Mouse (Mus musculus) spleen, adult 12 weeks (tissue): ENCODE results near the gene Tjp1.
A peak's percentile ranks its signal among the peaks of the same experiment; 100 is the strongest.

ENCODE experiments used
- DNase-seq: peaks from one replicate; pipeline ENCODE4 v3.0.0; 2022; ENCODE audit warnings: low spot score

Tjp1 gene

DNA sequence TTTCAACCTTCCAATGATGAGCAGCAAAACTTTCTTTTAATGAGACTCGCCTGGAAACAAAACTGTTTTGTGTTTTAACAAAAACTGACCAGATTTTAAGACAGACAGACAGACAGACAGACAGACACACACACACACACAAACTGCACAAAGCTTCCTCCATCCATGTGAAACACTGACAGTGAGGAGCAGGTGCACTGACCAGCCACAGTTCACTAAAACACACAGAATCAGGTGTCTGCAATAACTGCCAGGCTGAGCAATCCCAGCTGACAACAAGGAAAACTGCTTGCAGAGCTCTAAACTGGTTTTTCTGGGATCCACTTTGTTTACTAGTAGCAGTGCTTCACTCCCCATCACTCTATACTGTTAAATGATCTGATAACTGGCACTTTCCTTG, 171.4 kb downstream of the Tjp1 start:
- no peak for DNase-seq

DNA sequence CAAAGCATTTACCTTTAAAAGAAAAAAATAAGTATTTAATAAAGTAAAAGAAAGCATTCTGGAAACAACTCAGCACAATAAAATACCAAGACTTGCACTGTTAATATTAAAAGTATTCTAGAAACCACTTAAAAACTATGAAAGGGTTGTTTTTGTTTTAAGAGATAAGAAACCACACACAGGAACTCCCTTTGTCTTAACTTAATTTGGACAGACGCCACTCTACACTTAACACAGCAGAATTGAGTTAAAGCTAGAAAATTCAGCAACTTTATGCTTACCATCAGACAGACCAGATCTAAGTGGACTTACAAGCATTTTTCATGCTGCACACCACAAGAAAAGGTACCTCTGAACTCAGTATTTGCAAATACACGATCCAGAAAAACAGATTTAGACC, 172.7 kb downstream of the Tjp1 start:
- DNase-seq: no peak

DNA sequence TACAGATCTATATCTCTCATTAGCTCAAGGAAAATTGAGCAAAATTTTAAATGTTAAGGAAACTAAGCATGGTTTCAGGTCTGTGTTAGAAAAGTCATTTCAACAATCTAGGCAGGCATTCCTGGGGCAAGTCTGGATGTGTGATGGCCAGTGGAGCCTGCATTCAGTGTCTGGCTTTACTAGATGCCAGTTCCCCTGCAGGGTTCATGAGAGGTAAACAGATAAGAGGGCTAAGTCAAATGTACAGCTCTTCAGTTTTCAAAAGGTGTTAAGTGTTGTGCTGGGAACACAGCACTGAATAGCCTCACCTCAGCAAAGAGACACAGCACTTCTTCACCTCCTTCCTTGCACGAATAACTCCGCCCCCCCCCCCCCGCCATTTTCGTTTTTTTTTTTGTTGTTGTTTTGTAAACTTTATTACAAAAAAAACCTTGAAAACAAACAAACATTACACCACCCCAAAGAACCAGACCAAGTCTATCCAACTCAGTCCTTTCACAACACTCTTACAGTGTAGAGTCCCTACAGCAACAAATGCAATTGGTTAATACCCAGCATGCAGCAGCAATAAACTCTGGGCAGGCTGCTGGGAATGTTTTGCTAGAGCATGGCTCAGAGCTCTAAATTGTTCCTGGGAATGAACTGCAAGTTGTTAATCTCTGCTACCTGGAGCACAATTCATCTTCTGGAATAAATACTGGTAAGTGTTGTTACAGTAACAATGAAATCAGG, 177.1 kb downstream of the Tjp1 start:
- no peak for DNase-seq

DNA sequence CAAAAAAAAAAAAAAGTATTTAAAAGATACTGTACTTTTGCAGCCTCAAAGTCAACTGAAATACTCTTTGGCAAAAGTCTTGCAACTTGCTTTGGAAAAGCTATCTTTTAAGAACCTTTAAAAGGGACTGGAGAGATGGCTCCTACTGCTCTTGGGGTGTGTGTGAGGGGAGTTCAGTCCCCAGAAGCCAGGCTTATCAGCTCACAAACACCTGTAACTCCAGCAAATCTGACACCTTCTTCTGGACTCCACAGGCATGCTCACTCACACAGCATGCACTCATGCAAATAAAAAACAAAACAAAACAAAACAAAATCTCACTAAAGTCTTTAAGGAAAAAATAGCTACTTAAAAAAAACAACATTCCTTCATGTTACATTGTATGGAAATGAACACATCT, 179.0 kb downstream of the Tjp1 start:
- DNase-seq: no peak

DNA sequence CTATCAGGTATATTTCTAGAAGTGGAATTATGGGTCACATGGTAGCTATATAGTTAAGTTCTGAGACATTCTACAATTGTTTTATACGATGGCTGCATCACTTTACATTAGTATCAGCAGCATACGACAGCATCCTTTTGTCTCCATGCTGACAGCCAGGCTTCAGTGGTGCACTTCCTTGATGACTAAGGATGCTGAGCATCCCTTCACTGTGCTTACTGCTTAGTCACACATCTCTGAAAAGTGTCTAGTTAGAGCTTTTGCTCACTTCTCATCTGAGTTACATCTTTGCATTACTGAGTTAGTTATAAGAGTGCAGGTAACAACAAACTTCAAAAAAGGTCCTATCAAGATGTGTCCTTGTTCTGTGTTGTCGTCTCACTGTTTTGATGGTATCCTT, 182.3 kb downstream of the Tjp1 start:
- no peak for DNase-seq

DNA sequence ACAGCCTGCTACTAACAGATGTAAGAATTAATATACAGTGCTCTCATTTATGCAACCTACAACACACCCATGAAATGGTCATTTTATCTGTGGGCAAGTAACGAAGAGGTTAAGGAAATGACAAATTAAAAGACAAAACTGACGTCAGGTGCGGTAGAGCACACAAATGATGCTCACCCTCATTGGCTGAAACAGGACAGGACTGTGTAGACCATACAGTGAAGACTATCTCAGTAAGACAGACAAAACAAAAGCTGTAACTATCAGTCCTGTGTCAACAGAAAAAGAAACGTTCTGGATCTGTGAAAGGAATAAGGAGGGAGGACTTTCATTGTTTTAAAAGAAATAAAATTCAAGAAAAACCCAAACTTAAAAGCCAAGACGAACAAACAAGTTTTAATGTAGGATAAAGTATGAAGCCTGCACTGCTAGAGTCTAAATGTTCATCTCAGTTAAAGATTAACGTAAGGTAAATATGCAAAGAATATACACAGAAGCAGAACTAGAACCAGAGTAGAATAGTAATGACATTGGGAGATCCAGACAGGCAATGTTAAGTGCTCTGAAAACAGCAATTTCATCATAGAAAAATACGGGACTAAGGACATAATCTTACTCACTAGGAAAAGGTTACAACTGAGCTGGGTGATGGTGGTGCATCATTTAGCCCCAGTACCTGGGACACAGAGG, 189.9 kb downstream of the Tjp1 start:
- DNase-seq: no peak

DNA sequence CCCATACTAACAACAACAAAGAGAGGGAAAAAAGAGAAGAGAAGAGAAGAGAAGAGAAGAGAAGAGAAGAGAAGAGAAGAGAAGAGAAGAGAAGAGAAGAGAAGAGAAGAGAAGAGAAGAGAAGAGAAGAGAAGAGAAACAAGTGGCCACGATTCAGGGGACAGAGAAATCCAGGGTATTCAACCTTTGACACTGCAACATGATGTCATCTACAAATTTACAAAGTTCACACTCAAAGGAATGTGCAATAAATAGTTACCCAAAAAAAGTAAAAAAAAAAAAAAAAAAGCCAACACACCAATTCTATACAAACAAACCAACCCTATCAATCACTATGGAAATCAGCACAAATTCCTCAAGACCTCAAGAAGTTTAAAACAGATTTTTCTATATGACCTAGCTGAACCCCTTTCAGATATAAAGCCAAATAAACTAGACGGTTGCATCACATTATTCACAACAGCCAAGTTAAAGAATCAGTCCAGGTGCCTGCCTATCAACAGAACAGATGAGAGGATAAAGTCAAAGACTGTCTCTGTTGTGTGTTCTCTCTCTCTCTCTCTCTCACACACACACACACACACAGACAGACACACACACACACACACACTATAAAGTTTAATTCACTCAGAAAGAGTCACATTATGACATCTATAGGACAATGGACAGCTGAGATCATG, 194.4 kb downstream of the Tjp1 start:
- DNase-seq: no peak

DNA sequence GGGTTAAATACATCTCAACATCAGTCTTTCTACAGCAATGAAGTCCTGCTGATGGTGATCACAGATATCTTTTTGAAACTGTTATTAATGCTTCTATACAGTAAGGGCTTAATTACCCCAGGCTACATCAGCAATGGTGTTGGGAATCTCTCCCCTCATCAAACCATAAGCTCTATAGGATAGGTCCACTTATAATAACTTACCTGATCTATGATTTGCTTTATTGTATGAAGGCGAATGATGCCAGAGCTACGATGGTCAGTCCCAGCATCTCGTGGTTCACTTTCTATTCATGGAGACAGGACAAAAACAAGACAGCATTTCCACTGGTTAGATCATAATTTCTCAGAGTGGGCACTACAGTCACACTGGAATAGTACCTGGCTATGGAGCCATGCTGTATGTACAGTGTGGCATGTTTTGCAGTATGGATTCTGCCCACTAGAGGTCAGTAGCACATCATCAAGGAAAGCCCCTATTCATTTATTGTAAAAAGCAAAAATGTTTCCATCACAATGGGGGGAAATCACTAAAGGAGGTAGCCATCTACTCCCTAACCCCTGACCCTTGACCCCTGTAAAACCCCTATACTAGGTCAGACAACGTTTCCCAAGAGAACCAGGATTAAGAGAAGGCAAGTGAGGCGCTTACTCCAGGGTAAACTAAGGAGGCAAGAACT, 208.4 kb downstream of the Tjp1 start:
- DNase-seq: peak; percentile 19

DNA sequence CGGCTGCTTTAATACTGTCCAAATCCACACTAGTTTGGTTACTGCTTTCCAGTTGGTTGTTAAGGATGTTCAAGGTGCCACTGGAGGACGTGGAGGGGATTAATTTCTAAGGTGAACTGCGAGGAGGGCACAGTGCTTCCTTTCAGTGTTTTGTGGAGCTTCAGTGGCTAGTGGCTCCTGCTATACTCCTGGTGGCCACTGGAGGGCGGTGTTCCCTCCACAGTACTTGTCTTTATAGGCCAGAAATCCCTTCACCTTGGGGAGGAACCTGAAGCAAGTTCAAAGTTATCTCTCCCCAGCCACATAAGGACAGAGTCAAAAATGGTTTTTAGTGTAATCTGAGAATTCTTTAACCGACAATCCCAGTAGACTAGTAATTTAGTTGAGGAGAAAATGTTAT, 210.2 kb downstream of the Tjp1 start:
- DNase-seq: no peak

DNA sequence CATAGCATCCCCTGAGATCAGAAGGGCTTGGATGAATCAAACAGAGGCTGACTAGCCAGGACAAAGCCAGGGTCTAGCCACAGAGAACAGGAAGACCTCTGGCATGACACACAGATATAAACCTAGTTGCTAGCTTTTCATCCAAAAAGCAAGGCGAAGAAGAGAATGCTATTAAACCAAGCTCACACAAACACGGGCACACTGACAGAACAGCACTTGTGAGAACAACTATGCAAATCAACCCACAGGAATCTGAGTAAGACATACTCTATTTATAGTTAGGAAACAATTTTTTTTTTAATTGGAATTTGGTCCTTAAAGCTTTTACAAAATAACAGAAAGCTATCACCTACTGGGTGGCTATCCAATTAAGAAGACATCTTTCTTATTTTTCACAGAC, 212.4 kb downstream of the Tjp1 start:
- no peak for DNase-seq

DNA sequence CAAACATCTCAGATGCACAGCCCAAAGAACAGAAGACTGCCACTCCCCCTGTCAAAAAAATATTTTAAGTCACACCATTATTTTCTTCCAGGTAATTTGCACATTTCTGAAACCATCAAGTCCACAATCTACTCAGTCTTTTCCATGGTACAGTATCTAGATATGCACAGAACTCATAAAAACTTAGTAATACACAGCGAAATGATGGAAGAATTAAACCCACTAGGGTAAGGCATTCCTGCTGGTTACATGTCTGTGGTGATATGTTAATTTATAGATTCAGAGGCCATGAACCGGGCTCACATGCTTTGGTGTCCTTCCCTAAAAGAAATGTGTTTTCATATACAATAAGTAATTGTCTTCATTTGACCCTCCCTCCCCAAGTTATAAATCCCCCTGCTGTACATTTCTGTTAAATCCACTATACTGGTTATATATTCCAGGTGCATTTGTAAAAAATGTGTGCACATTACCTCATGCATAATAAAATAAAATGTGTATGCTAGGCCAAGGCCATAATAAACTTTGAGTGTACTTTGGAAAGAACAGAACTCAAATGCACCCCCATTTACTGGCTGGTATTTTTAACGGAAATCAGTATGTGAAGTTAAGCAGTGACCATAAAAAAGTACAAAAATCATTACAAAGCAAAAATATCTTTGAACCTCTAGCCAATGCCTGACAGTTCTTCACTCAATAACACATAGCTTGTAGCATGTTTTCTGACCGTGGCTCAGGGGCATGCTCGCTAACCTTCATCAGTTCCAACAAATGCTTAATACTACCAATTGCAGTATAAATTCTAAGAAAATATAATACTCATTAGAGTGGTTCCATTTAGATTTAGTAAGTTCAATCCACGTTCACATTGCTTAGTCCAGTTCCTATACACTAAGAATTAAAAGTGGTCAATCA, 230.6 kb downstream of the Tjp1 start:
- no peak for DNase-seq

DNA sequence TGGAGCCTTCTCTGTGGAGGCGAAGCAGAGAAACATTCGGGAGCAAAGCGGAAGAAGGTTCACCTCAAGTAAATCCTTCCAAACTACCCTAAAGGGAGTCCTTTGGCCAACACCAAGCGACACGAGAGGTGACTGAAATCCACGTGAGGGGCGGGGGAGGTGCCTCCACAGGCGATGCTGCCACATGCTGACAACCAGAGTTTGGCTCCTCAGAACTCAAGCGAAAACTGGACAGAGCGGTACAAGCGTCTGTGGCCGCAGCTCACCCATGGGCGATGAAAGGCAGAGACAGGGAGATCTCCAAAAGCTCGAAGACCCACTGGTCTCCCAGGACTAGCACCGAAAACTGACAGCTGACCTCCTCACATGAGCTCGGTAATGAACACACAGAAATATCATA, 244.7 kb downstream of the Tjp1 start:
- no peak for DNase-seq

DNA sequence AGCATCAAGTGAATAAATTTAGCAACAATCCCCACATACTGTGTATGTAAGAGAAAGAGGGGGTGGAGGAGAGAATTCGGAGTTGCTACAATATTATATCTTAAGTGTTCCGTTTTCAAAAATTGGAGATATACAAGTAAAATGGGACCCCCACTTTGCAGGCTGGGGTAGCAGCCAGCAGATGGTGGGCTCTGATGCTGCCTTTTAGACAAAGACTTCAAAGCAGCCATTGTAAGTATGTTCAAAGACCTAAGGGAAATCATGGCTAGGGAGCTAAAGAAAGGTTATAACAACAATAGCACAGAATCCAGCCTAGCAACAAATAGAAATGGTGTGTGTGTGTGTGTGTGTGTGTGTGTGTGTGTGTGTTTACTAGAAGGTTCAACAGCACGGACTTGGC, 245.6 kb downstream of the Tjp1 start:
- no peak for DNase-seq

DNA sequence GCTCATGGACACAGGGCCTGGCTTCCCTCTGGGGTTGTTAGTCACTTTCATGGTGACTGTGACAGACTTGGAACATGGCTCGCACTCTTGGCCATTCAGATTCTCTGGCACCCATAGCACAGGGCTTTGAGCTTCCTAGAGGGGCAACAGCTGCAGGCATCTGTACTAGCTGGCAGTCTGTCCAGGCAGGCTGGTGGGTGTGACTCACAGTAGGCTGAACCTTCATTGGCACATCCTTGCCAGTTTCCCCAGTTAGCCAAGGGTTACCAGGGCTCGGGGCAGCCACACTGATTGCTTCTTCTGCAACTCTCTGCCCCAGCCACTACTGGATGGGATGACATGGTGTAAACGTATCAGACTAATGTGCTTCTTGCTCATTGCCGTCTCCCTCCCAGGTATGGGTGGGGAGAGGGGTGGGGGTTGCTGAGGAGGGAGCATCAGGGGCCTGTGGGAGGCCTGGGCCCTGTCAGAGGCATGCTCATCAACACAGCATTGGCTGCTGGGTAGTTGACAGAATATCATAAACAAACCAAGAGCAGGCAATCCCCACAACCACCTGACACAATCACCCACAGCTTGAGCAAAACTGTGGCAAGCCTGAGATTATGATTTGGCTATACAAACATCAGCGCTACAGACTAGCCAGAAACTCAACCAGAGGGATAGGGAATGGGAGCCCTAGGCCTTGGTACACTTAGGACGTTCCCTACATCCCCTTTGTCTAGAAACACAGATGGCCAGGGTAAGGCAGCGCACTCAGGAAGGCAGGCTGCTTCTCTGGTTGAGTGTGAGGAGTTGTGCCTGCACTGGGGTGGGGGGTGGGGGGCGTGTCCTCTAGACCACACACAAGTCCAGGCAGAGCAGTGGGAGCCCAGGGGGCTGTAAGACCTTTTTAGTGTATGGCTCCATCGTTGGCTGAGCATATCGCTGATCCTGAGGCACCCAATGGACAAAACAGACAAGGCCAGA, 246.4 kb downstream of the Tjp1 start:
- no peak for DNase-seq

DNA sequence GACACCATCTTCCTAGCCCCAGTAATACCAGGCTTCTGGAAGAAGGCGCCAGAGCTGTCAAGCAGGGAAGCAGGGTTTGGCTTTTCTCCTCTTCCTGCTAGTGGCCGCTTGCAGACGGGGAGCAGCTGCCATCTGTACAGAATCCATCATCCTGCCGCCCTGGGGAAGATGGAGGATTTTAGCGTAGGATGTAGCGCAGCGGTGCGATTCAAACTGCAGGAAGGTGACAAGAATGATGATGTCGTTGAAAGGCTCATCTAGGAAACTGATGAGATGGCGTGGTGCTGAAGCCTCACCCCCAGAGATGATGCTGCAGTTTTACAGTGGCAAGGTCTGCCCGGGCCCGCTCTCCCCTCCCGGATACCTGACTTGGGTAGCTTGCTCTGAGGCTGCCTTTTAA, 248.3 kb downstream of the Tjp1 start:
- DNase-seq: no peak

DNA sequence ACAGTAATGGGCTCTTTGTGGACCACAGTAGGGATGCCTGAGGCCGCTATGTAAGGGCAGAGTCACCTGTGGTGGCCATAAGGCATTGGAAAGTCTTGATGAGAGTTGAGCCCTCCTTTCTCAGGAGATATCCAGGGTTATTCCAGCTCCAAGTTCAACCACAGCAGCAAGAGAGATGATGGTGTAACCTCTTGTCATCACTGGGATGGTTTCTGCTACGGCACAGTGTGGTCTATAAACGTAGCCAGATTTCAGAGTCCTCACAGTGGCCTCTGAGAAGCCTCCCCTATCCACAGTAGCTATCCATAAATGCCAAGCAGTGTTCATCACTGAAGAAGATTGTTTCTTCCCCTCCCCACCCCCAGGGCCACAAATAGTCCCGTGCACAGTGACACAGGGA, 251.8 kb downstream of the Tjp1 start:
- no peak for DNase-seq

DNA sequence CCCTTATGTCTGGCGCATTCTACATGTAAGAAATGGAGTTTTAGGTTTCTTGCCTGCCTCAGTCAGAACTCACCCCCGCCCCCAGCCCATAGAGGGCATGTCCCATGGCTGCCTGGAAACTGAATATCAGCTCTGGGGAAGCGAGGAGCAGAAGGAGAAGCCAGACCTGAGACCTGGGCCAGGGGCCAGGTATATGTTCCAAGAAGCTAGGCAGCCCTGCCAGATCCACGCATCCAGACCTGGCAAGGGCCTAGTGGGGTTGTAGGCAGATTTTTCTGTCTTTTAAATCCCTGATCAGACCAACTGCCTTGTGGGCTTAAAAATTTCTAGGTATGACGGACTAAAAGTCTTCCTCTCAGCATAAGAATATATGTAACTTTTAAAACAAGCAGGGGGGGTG, 253.4 kb downstream of the Tjp1 start:
- DNase-seq: no peak

DNA sequence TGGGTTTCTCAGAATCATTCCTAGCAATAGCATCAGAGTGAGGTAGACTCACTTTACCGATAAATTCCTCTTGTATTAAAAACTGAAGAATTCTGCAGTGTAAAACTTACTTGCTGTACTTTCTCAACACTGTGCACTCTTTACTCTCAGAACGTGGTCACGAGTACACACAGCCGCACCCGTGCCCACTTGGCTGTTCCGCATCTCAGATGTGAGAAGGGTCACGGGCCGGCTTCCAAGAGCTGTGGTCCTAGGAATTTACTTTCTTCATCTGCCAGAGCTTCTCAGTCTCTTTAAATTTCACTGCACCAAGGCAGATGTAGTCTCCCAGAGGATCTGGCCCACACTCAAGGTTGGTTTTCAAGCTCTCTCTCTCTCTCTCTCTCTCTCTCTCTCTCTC, 277.9 kb downstream of the Tjp1 start:
- no peak for DNase-seq
